8 mouse cellular contexts compared by ENCODE assay signal in the genomic region with DNA sequence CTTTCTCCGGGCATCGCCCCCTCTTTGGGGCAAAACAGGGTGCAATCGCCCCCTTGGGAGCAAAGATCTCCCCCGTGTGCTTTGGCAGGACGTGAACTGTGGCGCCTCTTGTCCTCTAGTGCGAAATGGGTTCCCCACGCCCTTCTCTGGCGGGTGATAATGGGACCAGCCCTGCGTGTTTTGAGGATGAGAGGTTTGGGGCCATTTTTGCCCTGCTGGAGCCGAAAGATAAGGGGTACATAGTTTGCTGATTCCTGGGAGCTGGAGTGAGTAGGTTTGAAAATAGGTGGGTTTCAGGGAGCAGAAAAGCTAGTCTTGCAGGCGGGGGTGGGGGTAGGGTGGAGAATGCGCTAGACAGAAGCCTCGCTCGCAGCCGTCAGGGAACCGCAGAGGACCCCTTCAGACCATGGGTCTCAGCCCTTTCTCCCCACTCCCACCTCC. TPM values are rescaled to one million over a fixed set of nuclear protein-coding genes. Genes with fewer than 3 reads are reported as not detected.
A peak's percentile ranks its signal among the peaks of the same experiment; 100 is the strongest.
DNase-seq lines count a peak whose midpoint lies in the region; ATAC-seq lines count a peak whose summit lies in the region.

No protein-coding gene starts in this region.

- peaks cover 35% of the 10 kb centered on the region for H3K4me1 ChIP-seq in intestine, embryonic 16.5 days (ENCODE audit: control insufficient read depth, insufficient read depth, low read length)
- H3K4me1 ChIP-seq in liver, embryonic 12.5 days = peaks cover 55% of the 10 kb centered on the region

- under 1% methylated on average over 17 of the region's 17 CpGs for WGBS in intestine, embryonic 16.5 days
- WGBS in liver, embryonic 12.5 days (ENCODE audit: insufficient replicate concordance) = under 1% methylated on average over 17 of the region's 17 CpGs

- H3K36me3 ChIP-seq in intestine, embryonic 16.5 days (ENCODE audit: control insufficient read depth, insufficient read depth, low read length) = no peaks in the 10 kb centered on the region
- H3K36me3 ChIP-seq in liver, embryonic 12.5 days = peaks cover 16% of the 10 kb centered on the region; the same call in 1 of the 2 replicates

- ATAC-seq in intestine, embryonic 16.5 days = no peak
- peak; percentile 28 for ATAC-seq in liver, embryonic 12.5 days

- H3K4me3 ChIP-seq in intestine, embryonic 16.5 days (ENCODE audit: low read length) = peak overlapping the region; percentile 94
- H3K4me3 ChIP-seq in liver, embryonic 12.5 days = peak overlapping the region; percentile 90

- peak overlapping the region; percentile 100 for H3K27ac ChIP-seq in intestine, embryonic 16.5 days (ENCODE audit: low read length)
- peak overlapping the region; percentile 100 for H3K27ac ChIP-seq in liver, embryonic 12.5 days

- DNase-seq in right cerebral cortex, postnatal 10 days (ENCODE audit: low spot score in 2 of 2) = peak; percentile 49 to 50
- no peak for DNase-seq in right cerebral cortex, adult 18-20 months
- DNase-seq in cerebellum, adult 8-10 months = peak; percentile 59
- peak; percentile 40 for DNase-seq in gastrocnemius, postnatal 10 days
- peak; percentile 57 for DNase-seq in naive thymus-derived CD4-positive, alpha-beta T cell, adult 2 months (ENCODE audit: low read depth)
- peak; percentile 41 to 49 for DNase-seq in thymus, postnatal 10 days (ENCODE audit: low spot score in 2 of 2)

- peak overlapping the region; percentile 100 for H3K9ac ChIP-seq in intestine, embryonic 16.5 days (ENCODE audit: low read depth, low read length)
- peak overlapping the region; percentile 100 for H3K9ac ChIP-seq in liver, embryonic 12.5 days

- H3K9me3 ChIP-seq in intestine, embryonic 16.5 days (ENCODE audit: control insufficient read depth, low read length) = no peaks in the 10 kb centered on the region
- H3K9me3 ChIP-seq in liver, embryonic 12.5 days (replicated peaks) = no peaks in the 10 kb centered on the region

- H3K4me2 ChIP-seq in intestine, embryonic 16.5 days (ENCODE audit: low read depth, low read length) = peak overlapping the region; percentile 87
- peak overlapping the region; percentile 89 for H3K4me2 ChIP-seq in liver, embryonic 12.5 days

- no peaks in the 10 kb centered on the region for H3K27me3 ChIP-seq in intestine, embryonic 16.5 days (replicated peaks; ENCODE audit: control insufficient read depth, insufficient read depth, low read length)
- H3K27me3 ChIP-seq in liver, embryonic 12.5 days (replicated peaks) = no peaks in the 10 kb centered on the region

RNA-seq across cellular contexts. Expression of gene Zc3h4, which starts 1.3 kb away (rescaled TPM):
- 10 to 100 TPM; 33.2 to 37.9 TPM for total RNA-seq in gastrocnemius, postnatal 10 days (2021)
- polyA plus RNA-seq in intestine, embryonic 16.5 days (2015; fragmentation: Nextera tagmentation; extraction: Ambion mirVana) = 9.6 and 11.1 TPM in 2 replicates
- 14.5 and 17.6 TPM in 2 replicates for polyA plus RNA-seq in liver, embryonic 12.5 days (2016; fragmentation: Nextera tagmentation; extraction: Ambion mirVana)

RNA-seq across cellular contexts. Expression of gene Sae1, which starts 14.4 kb away (rescaled TPM):
- total RNA-seq in gastrocnemius, postnatal 10 days (2021) = 10 to 100 TPM; 43.3 to 48.8 TPM
- polyA plus RNA-seq in intestine, embryonic 16.5 days (2015; fragmentation: Nextera tagmentation; extraction: Ambion mirVana) = 238 and 263 TPM in 2 replicates
- polyA plus RNA-seq in liver, embryonic 12.5 days (2016; fragmentation: Nextera tagmentation; extraction: Ambion mirVana) = 182 and 187 TPM in 2 replicates

RNA-seq across cellular contexts. Expression of gene Tmem160, which starts 50.6 kb away (rescaled TPM):
- 10 to 100 TPM; 18.8 to 18.9 TPM for total RNA-seq in gastrocnemius, postnatal 10 days (2021)
- 52.4 and 62.8 TPM in 2 replicates for polyA plus RNA-seq in intestine, embryonic 16.5 days (2015; fragmentation: Nextera tagmentation; extraction: Ambion mirVana)
- polyA plus RNA-seq in liver, embryonic 12.5 days (2016; fragmentation: Nextera tagmentation; extraction: Ambion mirVana) = 43.9 and 48.0 TPM in 2 replicates
